Mouse (Mus musculus): ENCODE results near the gene Gal. TPM values are rescaled to one million over a fixed set of nuclear protein-coding genes. Genes with fewer than 3 reads are reported as not detected.

Gal gene
- polyA plus RNA-seq, 1 experiment: not detected

DNA sequence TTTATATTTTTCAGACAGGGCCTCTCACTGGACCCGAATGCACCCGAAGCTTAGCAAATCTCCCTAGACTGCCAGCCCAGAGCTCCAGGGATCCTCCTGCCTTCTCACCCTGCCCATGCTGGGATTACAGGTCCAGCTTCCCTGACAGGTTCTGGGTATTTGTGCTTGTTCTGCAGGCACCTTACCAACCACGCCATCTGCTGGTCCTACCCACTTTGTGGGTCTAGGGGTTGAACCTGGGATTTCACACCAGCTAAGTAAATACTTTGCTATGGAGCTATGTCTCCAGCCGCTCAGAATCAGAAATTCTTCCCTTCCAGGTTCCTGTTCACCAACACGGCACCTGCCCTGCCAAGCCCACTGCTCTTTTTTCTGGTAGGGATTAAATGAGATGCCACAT lies 23.6 kb upstream of the Gal start:
- no peak for TF ChIP-seq FOSL1 (IDR thresholded peaks at IDR 0.05; ENCODE audit: insufficient read depth, low read length, poor library complexity, severe bottlenecking)
- TF ChIP-seq MYOG (IDR thresholded peaks at IDR 0.05; ENCODE audit: control insufficient read depth, extremely low read depth, insufficient read length): no peak
- TF ChIP-seq USF1 (IDR thresholded peaks at IDR 0.05; ENCODE audit: low read depth): no peak
- TF ChIP-seq CTCF (IDR thresholded peaks at IDR 0.05; ENCODE audit: control insufficient read depth, insufficient read depth, insufficient read length): no peak
- no peak for TF ChIP-seq MAX (IDR thresholded peaks at IDR 0.05)
- TF ChIP-seq CEBPB (IDR thresholded peaks at IDR 0.05; ENCODE audit: low read depth): no peak
- TF ChIP-seq MYOD1 (IDR thresholded peaks at IDR 0.05; ENCODE audit: control insufficient read depth, insufficient read length, low read depth): no peak
- H3K4me3 ChIP-seq (ENCODE audit: insufficient read depth, poor library complexity, severe bottlenecking): no peak overlapping the region
- peaks cover 18% of the 10 kb centered on the region for H3K27me3 ChIP-seq (ENCODE audit: control insufficient read depth, insufficient read depth, insufficient read length)
- H3K79me2 ChIP-seq (ENCODE audit: control insufficient read depth, insufficient read depth): no peaks in the 10 kb centered on the region
- H3ac ChIP-seq (ENCODE audit: control insufficient read depth, insufficient read length, low read depth): no peak overlapping the region
- no peaks in the 10 kb centered on the region for H3K79me3 ChIP-seq (ENCODE audit: low read depth)
- no peaks in the 10 kb centered on the region for H3K36me3 ChIP-seq (ENCODE audit: control insufficient read depth, insufficient read depth)

DNA sequence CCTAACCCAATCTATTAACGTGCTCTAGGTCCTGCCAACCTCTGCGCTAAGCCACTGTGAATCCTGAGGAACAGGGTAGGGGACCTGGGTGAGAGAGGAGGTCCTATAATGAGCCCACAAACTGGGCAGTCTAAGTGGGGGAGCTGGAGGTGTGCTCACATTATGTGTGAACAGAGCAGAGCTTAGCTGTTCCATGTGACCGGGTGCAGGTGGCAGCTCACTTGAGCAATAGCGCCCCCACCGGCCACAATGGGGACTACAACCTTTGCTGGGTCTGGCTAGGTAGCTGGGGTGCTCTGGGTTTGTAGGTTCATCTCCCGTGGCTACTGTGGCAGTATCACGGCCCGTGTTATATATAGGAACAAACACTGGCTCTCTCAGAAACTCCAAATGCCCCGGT lies 22.5 kb upstream of the Gal start:
- Histone ChIP-seq H3ac (ENCODE audit: control insufficient read depth, insufficient read length, low read depth) (no peak overlapping the region), H3K4me3 (ENCODE audit: insufficient read depth, poor library complexity, severe bottlenecking) (no peak overlapping the region), H3K27me3 (ENCODE audit: control insufficient read depth, insufficient read depth, insufficient read length) (peaks cover 18% of the 10 kb centered on the region), H3K36me3 (ENCODE audit: control insufficient read depth, insufficient read depth) (no peaks in the 10 kb centered on the region), H3K79me2 (ENCODE audit: control insufficient read depth, insufficient read depth) (no peaks in the 10 kb centered on the region), H3K79me3 (ENCODE audit: low read depth) (no peaks in the 10 kb centered on the region)
- TF ChIP-seq MAX (IDR thresholded peaks at IDR 0.05) (no peak), CTCF (IDR thresholded peaks at IDR 0.05; ENCODE audit: control insufficient read depth, insufficient read depth, insufficient read length) (peak; percentile 53)

- peaks cover 18% of the 10 kb centered on the region for H3K27me3 ChIP-seq (ENCODE audit: control insufficient read depth, insufficient read depth, insufficient read length)
- no peaks in the 10 kb centered on the region for H3K36me3 ChIP-seq (ENCODE audit: control insufficient read depth, insufficient read depth)
- H3K79me2 ChIP-seq (ENCODE audit: control insufficient read depth, insufficient read depth): no peaks in the 10 kb centered on the region
- H3K79me3 ChIP-seq (ENCODE audit: low read depth): no peaks in the 10 kb centered on the region
- no peak overlapping the region for H3K4me3 ChIP-seq (ENCODE audit: insufficient read depth, poor library complexity, severe bottlenecking)
- TF ChIP-seq MYOD1 (IDR thresholded peaks at IDR 0.05; ENCODE audit: control insufficient read depth, insufficient read length, low read depth) (no peak), MAX (IDR thresholded peaks at IDR 0.05) (no peak), MYOG (IDR thresholded peaks at IDR 0.05; ENCODE audit: control insufficient read depth, extremely low read depth, insufficient read length) (no peak), USF1 (IDR thresholded peaks at IDR 0.05; ENCODE audit: low read depth) (no peak), CTCF (IDR thresholded peaks at IDR 0.05; ENCODE audit: control insufficient read depth, insufficient read depth, insufficient read length) (no peak), FOSL1 (IDR thresholded peaks at IDR 0.05; ENCODE audit: insufficient read depth, low read length, poor library complexity, severe bottlenecking) (no peak), CEBPB (IDR thresholded peaks at IDR 0.05; ENCODE audit: low read depth) (no peak)
- H3ac ChIP-seq (ENCODE audit: control insufficient read depth, insufficient read length, low read depth): no peak overlapping the region
Measured at GRCm38 (mm10) chr19:3435824-3436223, 21.5 kb upstream of the Gal start.

- Histone ChIP-seq H3ac (ENCODE audit: control insufficient read depth, insufficient read length, low read depth) (no peak overlapping the region), H3K79me3 (ENCODE audit: low read depth) (no peaks in the 10 kb centered on the region), H3K4me3 (ENCODE audit: insufficient read depth, poor library complexity, severe bottlenecking) (no peak overlapping the region), H3K36me3 (ENCODE audit: control insufficient read depth, insufficient read depth) (no peaks in the 10 kb centered on the region), H3K79me2 (ENCODE audit: control insufficient read depth, insufficient read depth) (no peaks in the 10 kb centered on the region), H3K27me3 (ENCODE audit: control insufficient read depth, insufficient read depth, insufficient read length) (peaks cover 11% of the 10 kb centered on the region)
- TF ChIP-seq USF1 (IDR thresholded peaks at IDR 0.05; ENCODE audit: low read depth): no peak
Measured at GRCm38 (mm10) chr19:3434641-3435040, 20.3 kb upstream of the Gal start.

DNA sequence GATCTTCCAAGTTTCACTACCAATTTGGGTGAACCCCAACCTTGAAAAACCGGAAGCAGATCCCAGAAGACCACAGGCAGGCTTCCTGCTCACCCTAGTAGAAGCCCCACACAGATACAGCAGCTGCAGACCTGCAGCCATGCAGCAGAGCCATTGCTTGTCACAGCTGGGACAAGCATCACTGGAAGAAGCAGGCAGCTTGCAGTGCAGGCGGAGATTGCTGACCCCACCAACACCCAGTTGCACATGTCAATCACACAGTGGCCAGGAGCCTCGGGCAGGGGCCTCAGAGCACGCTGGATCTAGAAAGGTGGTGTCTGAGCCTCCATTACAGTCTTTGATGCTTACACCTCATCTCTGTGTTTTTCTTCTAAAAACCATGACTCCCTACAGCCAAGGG lies 19.8 kb upstream of the Gal start:
- H3K79me2 ChIP-seq (ENCODE audit: control insufficient read depth, insufficient read depth): no peaks in the 10 kb centered on the region
- TF ChIP-seq MYOD1 (IDR thresholded peaks at IDR 0.05; ENCODE audit: control insufficient read depth, insufficient read length, low read depth): peak; percentile 77
- no peak for TF ChIP-seq FOSL1 (IDR thresholded peaks at IDR 0.05; ENCODE audit: insufficient read depth, low read length, poor library complexity, severe bottlenecking)
- no peaks in the 10 kb centered on the region for H3K36me3 ChIP-seq (ENCODE audit: control insufficient read depth, insufficient read depth)
- no peak overlapping the region for H3ac ChIP-seq (ENCODE audit: control insufficient read depth, insufficient read length, low read depth)
- H3K79me3 ChIP-seq (ENCODE audit: low read depth): no peaks in the 10 kb centered on the region
- H3K4me3 ChIP-seq (ENCODE audit: insufficient read depth, poor library complexity, severe bottlenecking): no peak overlapping the region
- H3K27me3 ChIP-seq (ENCODE audit: control insufficient read depth, insufficient read depth, insufficient read length): peaks cover 11% of the 10 kb centered on the region

- Histone ChIP-seq H3K79me3 (ENCODE audit: low read depth) (no peaks in the 10 kb centered on the region), H3K79me2 (ENCODE audit: control insufficient read depth, insufficient read depth) (no peaks in the 10 kb centered on the region), H3ac (ENCODE audit: control insufficient read depth, insufficient read length, low read depth) (no peak overlapping the region), H3K4me3 (ENCODE audit: insufficient read depth, poor library complexity, severe bottlenecking) (no peak overlapping the region), H3K27me3 (ENCODE audit: control insufficient read depth, insufficient read depth, insufficient read length) (no peaks in the 10 kb centered on the region), H3K36me3 (ENCODE audit: control insufficient read depth, insufficient read depth) (no peaks in the 10 kb centered on the region)
- TF ChIP-seq MYOD1 (IDR thresholded peaks at IDR 0.05; ENCODE audit: control insufficient read depth, insufficient read length, low read depth) (no peak), USF1 (IDR thresholded peaks at IDR 0.05; ENCODE audit: low read depth) (no peak)
Measured at GRCm38 (mm10) chr19:3431969-3432368, 17.6 kb upstream of the Gal start.

GRCm38 (mm10) chr19:3431066-3431465 lies 16.7 kb upstream of the Gal start:
- H3ac ChIP-seq (ENCODE audit: control insufficient read depth, insufficient read length, low read depth): no peak overlapping the region
- H3K79me3 ChIP-seq (ENCODE audit: low read depth): no peaks in the 10 kb centered on the region
- H3K27me3 ChIP-seq (ENCODE audit: control insufficient read depth, insufficient read depth, insufficient read length): no peaks in the 10 kb centered on the region
- no peaks in the 10 kb centered on the region for H3K79me2 ChIP-seq (ENCODE audit: control insufficient read depth, insufficient read depth)
- H3K4me3 ChIP-seq (ENCODE audit: insufficient read depth, poor library complexity, severe bottlenecking): no peak overlapping the region
- H3K36me3 ChIP-seq (ENCODE audit: control insufficient read depth, insufficient read depth): no peaks in the 10 kb centered on the region
- no peak for TF ChIP-seq USF1 (IDR thresholded peaks at IDR 0.05; ENCODE audit: low read depth)
- no peak for TF ChIP-seq MYOD1 (IDR thresholded peaks at IDR 0.05; ENCODE audit: control insufficient read depth, insufficient read length, low read depth)

Data from C2C12 (cell line).